Mouse (Mus musculus): ENCODE data around the gene Ifit2. TPM values are rescaled to one million over a fixed set of nuclear protein-coding genes. Genes with fewer than 3 reads are reported as not detected.

The Ifit2 gene
- total RNA-seq (2015; ENCODE audit: low replicate concordance) (3.3 and 3.8 TPM in 2 replicates), total RNA-seq (2017; ENCODE audit: low replicate concordance) (6.3 and 6.8 TPM in 2 replicates)

DNA sequence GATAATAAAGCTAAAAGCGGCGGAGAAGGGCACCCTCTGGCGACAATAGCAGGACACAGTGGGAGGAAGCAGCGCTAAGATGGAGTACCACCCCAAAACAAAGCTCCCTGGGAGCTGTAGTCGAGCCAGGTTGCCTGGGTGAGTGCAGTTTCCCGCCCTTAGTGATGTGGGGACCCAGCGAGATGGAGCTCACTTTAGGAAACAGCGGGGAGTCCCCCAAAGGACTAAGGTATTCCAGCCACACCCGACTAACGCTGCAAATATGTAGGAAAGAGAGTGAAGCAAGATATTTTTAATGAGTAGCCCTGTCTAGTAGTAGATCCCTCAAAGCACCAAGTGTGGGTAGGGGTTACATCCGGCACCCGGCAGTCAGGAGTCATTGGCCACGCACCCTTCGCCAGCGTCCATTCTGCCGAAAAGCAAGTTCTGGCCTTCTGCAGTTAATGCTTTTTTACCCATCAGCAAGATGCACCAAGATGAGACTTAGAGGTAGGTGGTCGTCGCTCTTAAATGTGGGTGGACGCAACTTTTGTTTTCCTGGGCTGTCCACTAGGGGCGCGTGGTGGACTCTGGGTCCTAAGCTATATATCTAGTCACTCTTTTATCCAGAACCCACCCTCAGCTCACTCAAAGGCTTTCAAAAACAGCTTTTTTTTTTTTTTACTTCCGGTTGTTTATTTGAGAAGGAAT is at the start of gene Ifit2:
TSS of gene Ifit2 (plus strand) at position 161 of the 690 bp plus-strand sequence.
- ATAC-seq (replicated peaks; ENCODE audit: low FRiP score, poor library complexity, severe bottlenecking): peak; percentile 89

DNA sequence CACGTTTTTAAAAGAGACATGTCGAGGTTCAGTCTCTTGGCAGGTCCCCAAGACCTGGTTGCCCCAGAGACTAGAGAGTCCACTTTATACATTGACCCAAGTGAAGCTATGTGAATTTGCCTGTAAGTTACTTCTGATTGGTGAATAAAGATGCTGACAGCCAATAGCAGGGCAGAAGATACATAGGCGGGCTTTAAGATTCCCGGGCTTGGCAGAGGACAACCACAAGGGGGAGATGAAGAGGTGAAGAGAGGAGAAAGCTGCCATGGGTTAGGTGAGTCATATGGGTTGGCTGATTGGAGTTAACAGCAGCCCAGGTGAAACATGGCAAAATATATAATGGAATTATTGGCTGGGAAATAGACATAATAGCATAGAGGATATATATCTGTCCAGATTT is 49.7 kb upstream of the Ifit2 start:
- peak; percentile 93 for ATAC-seq (replicated peaks; ENCODE audit: low FRiP score, poor library complexity, severe bottlenecking)

- ATAC-seq (replicated peaks; ENCODE audit: low FRiP score, poor library complexity, severe bottlenecking): no peak
These were observed 45.3 kb upstream of the Ifit2 start for GRCm38 (mm10) chr19:34505161-34505721.

DNA sequence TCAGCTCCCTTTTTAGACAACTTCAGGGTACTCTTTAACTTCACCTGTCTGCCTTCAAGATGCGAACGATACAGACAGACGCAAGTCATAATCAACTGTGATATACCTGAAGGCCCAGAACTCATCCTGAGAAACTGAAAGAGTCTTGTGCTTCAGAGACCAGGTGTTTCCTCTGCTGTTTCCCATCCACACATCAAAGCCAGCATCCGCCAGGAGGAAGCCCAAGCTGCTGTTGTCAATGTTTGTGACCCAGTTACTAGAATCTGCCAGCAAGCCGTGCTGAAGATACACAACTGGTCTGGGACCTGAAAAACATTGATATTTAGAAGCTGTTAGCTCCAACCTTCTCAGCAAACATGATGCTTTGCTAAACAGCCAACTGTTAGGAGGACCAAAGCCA is 39.8 kb upstream of the Ifit2 start:
- ATAC-seq (replicated peaks; ENCODE audit: low FRiP score, poor library complexity, severe bottlenecking): no peak

- no peak for ATAC-seq (replicated peaks; ENCODE audit: low FRiP score, poor library complexity, severe bottlenecking)
These were observed 39.0 kb upstream of the Ifit2 start for GRCm38 (mm10) chr19:34511528-34511927.

GRCm38 (mm10) chr19:34515681-34516080 is 34.8 kb upstream of the Ifit2 start:
- ATAC-seq (replicated peaks; ENCODE audit: low FRiP score, poor library complexity, severe bottlenecking): no peak

GRCm38 (mm10) chr19:34516346-34516745 is 34.1 kb upstream of the Ifit2 start:
- ATAC-seq (replicated peaks; ENCODE audit: low FRiP score, poor library complexity, severe bottlenecking): no peak

DNA sequence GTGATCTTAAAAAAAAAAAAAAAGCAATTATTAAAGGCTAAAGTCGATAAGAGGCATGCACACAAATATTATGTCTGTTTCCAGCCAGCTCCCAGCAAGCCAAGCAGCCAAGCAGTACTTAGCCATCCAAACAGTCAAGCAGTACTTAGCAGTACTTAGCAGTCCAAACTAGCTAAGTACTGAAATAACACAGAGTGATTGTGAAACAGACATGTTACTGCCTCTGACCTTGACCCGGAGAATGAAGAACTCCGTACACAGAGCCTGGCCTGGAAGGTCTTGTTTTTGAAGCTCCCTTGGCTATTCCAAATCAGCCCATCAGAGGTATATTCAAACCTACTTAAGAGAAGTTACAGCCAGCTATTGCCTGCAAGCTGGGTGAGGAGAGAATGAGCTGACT is 33.3 kb upstream of the Ifit2 start:
- no peak for ATAC-seq (replicated peaks; ENCODE audit: low FRiP score, poor library complexity, severe bottlenecking)

GRCm38 (mm10) chr19:34517812-34518594 is 32.5 kb upstream of the Ifit2 start:
- ATAC-seq (replicated peaks; ENCODE audit: low FRiP score, poor library complexity, severe bottlenecking): no peak

DNA sequence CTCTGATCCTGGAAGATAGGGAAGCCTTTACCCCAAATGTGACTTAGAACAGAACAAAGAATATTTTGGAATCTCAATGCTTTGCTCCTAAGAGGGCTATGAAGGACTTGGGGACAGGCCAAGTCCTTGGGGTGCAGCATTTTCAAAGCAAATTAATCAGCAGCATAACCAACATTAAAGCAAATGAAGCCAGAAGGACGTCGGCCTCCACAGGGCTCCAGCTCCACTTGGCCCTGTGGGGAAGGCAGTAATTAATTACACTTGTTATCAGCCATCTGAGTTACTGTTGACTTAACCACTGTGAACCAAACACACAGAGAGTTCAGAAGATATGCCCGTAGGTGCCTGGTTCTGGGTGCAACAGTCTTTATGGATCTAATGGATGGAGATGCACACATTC is 31.7 kb upstream of the Ifit2 start:
- no peak for ATAC-seq (replicated peaks; ENCODE audit: low FRiP score, poor library complexity, severe bottlenecking)

DNA sequence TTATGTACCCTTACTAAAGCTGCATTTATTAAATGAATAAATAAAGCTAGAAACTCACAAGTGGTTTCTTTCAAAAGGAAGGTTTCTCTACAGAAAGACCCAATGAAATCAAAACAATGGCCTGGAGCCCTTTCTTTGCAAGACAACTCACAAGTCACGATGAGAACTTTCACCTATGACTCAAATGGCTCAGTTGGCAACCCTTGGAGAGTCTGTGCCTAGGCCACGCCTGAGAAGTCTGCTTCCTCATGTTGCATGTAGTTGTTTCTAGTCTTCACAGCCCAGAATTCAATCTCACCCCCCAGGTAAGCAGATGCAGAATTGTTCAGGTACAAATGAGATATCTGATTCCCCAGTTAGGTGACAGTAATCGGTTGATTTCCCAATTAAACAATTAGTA is 30.8 kb upstream of the Ifit2 start:
- ATAC-seq (replicated peaks; ENCODE audit: low FRiP score, poor library complexity, severe bottlenecking): no peak

- no peak for ATAC-seq (replicated peaks; ENCODE audit: low FRiP score, poor library complexity, severe bottlenecking)
These were observed 30.4 kb upstream of the Ifit2 start for GRCm38 (mm10) chr19:34520051-34520450.

DNA sequence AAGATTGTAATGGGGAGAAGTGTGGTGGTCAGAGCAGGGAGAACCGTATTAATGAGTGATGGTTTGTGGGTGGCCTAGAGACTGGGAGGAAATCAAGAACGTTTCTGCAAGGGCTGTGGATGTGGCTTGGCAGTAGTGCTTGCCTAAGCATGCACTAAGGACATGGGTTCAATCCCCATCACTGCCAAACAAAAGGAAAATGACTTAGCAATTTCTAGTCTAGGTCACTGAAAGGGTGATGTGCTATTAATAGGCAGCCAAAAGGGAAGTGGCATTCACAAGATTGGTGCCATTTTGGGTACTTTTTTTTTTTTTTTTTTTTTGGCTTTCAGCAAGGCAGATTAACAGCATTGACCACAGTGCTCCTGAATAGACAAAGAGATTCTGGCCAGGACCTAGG is 29.1 kb upstream of the Ifit2 start:
- no peak for ATAC-seq (replicated peaks; ENCODE audit: low FRiP score, poor library complexity, severe bottlenecking)

DNA sequence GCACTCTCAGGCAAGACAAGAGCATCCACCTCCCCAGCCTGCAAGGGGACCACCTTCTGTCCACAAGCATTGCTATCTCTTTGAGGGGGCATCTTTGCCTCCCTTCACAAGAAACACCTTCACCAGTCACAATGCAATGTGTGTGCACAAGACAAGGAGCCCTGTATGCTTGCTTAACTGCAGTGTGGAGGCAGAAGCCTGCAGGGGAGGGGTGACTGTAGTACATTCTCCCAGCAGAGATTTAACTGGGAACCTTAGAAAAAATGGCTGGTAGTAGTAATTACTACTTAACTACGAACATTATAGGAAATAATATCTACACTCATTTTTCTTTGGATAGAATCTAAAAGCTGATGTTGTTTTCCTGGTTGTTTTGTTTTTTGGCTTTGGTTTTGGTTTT is 28.5 kb upstream of the Ifit2 start:
- ATAC-seq (replicated peaks; ENCODE audit: low FRiP score, poor library complexity, severe bottlenecking): no peak

GRCm38 (mm10) chr19:34523106-34523725 is 27.3 kb upstream of the Ifit2 start:
- ATAC-seq (replicated peaks; ENCODE audit: low FRiP score, poor library complexity, severe bottlenecking): no peak

DNA sequence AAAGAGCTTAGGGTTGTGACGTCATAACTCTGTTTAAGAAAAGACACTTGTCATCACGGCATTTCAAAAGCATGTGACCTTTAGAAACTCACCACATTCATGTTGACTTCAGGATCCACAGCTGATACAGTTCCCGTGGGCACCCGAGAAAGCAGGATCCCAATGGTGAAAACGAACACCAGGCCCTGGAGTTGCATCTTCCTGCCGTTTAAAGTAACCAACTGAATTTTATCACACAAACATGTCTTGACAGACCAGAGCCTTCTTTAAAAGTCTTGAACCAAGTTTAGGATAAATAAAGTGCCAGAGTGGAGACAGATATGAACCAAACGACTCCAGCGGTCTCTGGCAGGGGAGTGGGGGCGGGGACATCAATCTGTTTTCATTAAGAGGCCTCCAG is 25.8 kb upstream of the Ifit2 start:
- ATAC-seq (replicated peaks; ENCODE audit: low FRiP score, poor library complexity, severe bottlenecking): no peak

- peak; percentile 52 for ATAC-seq (replicated peaks; ENCODE audit: low FRiP score, poor library complexity, severe bottlenecking)
These were observed 24.1 kb upstream of the Ifit2 start for GRCm38 (mm10) chr19:34526321-34526923.

GRCm38 (mm10) chr19:34526941-34527682 is 23.4 kb upstream of the Ifit2 start, which contains the start of gene Lipa:
Gene Lipa (minus strand): TSS chr19:34527474.
- ATAC-seq (replicated peaks; ENCODE audit: low FRiP score, poor library complexity, severe bottlenecking): peak; percentile 99

DNA sequence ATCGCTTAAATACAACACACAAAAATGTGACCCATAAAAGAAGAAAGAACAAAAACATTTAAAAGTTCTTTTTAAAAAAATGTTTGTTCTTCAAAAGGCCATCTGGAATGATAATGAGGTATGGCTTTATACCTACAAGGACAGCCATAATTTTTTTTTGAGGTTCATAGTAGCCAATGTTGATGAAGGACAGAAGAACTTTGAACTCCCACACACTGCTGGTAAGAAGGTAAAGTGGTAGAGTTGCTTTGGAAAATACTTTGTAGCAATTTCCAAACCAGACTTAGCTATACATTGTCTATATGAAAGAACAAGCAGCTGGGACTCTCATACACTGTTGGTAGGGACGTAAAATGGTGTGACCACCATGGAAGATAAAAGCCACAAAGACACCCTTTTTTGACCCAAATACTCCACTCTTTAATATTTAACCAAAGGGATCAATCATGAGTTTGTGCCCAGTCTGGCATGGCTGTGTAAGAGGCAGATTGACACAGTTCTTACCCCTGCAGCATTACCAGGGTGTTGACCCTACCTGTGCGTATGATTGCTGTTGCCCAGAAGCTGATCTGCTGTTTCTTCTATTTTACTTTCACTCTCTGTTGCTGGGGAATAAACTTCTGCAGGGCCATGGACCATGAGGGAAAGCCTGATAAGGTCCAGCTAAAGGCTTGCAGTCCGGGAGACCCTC is 18.3 kb upstream of the Ifit2 start:
- no peak for ATAC-seq (replicated peaks; ENCODE audit: low FRiP score, poor library complexity, severe bottlenecking)

All from erythroblast, adult 5-6 weeks (primary cell).